Mouse (Mus musculus) small intestine, adult 2 months (tissue): Measurements from ENCODE around the gene Cdv3.

Source experiments
- CTCF ChIP-seq: fragments of 200-500 bp; IDR thresholded peaks from 2 replicates; pipeline ENCODE4 v1.5.1; 2012; ENCODE audit warnings: low read depth, mild to moderate bottlenecking, control low read depth, inconsistent platforms, low read length, moderate library complexity, mixed read lengths; ENCODE audit not compliant: insufficient replicate concordance, insufficient read length; ENCODE audit errors: extremely low read depth
- POLR2A ChIP-seq: fragments of 200-500 bp; IDR thresholded peaks from 2 replicates; pipeline ENCODE4 v1.6.1; 2012; ENCODE audit warnings: low read depth, mild to moderate bottlenecking, control low read depth, inconsistent platforms, low read length, moderate library complexity

DNA sequence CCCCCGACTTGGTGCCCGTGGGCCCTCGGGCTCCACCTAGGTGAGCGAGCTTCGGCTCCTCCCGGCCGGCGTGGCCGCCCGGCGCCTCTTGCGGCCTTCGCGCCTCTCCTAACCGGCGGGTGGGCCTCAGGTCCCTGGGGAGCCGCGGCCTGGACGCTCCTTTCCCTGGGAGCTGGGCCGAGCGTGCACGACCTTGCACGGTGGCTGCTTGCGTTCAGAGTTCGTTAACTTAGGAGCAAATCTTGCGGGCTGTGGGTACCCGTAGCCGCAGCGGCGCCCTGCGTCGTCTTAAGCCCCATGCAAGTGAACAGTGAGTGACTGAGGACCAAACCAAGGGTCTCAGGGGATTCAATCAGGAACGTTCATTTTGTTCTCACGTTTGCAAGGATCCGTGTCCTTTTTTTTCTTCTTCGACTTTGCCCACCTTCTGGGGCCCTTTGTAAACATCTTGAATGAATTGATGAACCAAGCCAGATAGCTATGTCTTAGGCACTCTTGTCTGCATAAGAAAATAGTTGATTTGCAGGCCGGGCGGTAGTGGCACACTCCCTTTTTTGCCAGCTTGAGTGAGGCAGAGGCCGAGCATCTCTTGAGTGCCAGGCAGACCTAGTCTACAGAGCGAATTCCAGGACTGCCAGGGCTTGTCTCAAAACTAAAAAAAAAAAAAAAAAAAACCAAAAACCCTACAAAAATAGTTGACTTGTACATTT, 60.2 kb downstream of the Cdv3 start:
- no peak for TF ChIP-seq POLR2A
- no peak for TF ChIP-seq CTCF
